Mouse (Mus musculus) limb, embryonic 15.5 days (tissue): ENCODE measurements around the gene D430019H16Rik. TPM values are rescaled to one million over a fixed set of nuclear protein-coding genes. Genes with fewer than 3 reads are reported as not detected.

Experiments
- ATAC-seq: fragments of 200-750 bp; cut with Nextera tagmentation; 2 replicates; pipeline ENCODE4 v1.8.0; 2017; ENCODE audit warnings: low read depth, moderate TSS enrichment; ENCODE audit not compliant: insufficient number of reproducible peaks, low FRiP score, low TSS enrichment
- H3K27ac ChIP-seq: fragments of 300-500 bp; sonication (generic); 2 replicates; pipeline ENCODE4 v1.5.1; 2015; ENCODE audit warnings: moderate library complexity, mild to moderate bottlenecking, inconsistent platforms
- H3K27me3 ChIP-seq: fragments of 300-500 bp; sonication (generic); 2 replicates; pipeline ENCODE4 v1.6.1; 2015; ENCODE audit warnings: inconsistent platforms
- H3K36me3 ChIP-seq: fragments of 300-500 bp; sonication (generic); 2 replicates; pipeline ENCODE4 v1.6.1; 2015; ENCODE audit warnings: inconsistent platforms
- H3K4me1 ChIP-seq: fragments of 300-500 bp; sonication (generic); 2 replicates; pipeline ENCODE4 v1.6.1; 2015; ENCODE audit warnings: inconsistent platforms
- H3K4me2 ChIP-seq: fragments of 300-500 bp; sonication (generic); 2 replicates; pipeline ENCODE4 v1.6.1; 2015; ENCODE audit warnings: mild to moderate bottlenecking, inconsistent platforms
- H3K4me3 ChIP-seq: fragments of 300-500 bp; sonication (generic); 2 replicates; pipeline ENCODE4 v1.5.1; 2015; ENCODE audit warnings: mild to moderate bottlenecking, inconsistent platforms
- H3K9ac ChIP-seq: fragments of 300-500 bp; sonication (generic); 2 replicates; pipeline ENCODE4 v1.6.1; 2015; ENCODE audit warnings: inconsistent platforms
- H3K9me3 ChIP-seq: fragments of 300-500 bp; sonication (generic); 2 replicates; pipeline ENCODE4 v1.6.1; 2016; ENCODE audit warnings: inconsistent platforms
- WGBS: fragments of 180-500 bp; shearing (Covaris S2); methylation state at CpG from one replicate; pipeline ENCODE4 v1.1.7; 2015; 5-methylcytosine and 5-hydroxymethylcytosine counted together
- polyA plus RNA-seq: library from polyadenylated mRNA; unstranded; fragments of >200 nt; fragmentation: Nextera tagmentation; extraction: Ambion mirVana; gene quantifications from 2 replicates; pipeline ENCODE4 v1.2.1, GENCODE M21; 2015

The D430019H16Rik gene
- polyA plus RNA-seq, 1 experiment from 2014 or later: 2.0 TPM

GRCm38 (mm10) chr12:105449239-105449638 lies 4.4 kb upstream of the D430019H16Rik start:
- no peak overlapping the region for H3K4me2 ChIP-seq
- ATAC-seq: no peak
- no peaks in the 10 kb centered on the region for H3K36me3 ChIP-seq
- no peak overlapping the region for H3K9ac ChIP-seq
- WGBS: 79% methylated on average over 4 of the region's 4 CpGs
- H3K4me3 ChIP-seq: no peak overlapping the region
- no peaks in the 10 kb centered on the region for H3K27me3 ChIP-seq
- H3K9me3 ChIP-seq: no peaks in the 10 kb centered on the region; the same call in 1 of the 2 replicates
- peaks cover 10% of the 10 kb centered on the region for H3K4me1 ChIP-seq
- H3K27ac ChIP-seq: no peak overlapping the region

DNA sequence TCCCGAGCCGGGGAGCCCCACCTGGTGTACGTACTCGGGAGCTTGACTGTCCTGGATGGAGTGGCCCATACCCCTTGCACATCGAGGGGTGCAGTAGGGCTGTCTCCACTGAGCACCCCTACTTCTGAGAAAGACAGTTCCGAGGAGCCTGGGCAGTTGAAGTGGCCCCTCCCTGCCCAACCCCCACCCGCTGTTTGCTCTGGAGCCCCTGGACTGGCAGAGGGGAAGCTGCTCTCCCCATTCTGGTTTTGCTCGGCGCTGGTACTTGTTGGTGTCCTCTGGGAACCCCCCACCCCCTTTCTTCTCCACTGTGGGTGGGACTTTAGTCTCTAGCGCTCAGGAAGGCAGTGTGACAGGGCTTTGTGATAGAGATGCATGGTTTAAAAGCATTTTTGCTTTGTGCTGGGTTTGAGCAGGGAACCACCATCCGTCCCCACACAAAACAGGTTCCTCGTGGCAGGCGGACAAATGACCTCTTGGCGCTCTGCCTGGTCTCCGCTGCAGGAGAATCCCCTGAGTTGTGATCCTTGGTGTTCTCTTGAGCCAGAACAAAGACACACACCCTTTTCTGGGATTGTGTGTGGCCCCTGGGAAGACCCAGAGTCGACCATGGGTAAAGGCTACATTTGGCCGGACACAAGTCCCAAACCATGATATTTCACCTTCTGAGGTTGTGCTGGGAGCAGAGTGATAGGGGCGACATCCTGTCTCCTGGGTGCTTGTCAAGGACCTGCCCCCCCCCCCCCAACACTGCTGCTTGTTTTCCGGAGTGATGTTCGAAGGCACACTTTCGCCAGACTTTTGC lies 804 bp downstream of the D430019H16Rik start:
- ATAC-seq: 0 out of 2 replicates have a peak, but pooled peaks have one; percentile 42
- H3K4me1 ChIP-seq: peaks cover 40% of the 10 kb centered on the region
- peak overlapping the region; percentile 92 for H3K4me2 ChIP-seq
- H3K9ac ChIP-seq: peak overlapping the region; percentile 52
- H3K9me3 ChIP-seq: no peaks in the 10 kb centered on the region
- 3% methylated on average over 21 of the region's 21 CpGs for WGBS
- no peaks in the 10 kb centered on the region for H3K27me3 ChIP-seq
- 0 out of 2 replicates have a peak overlapping the region, but pooled peaks have one; percentile 1 for H3K27ac ChIP-seq
- peak overlapping the region; percentile 66 for H3K4me3 ChIP-seq
- H3K36me3 ChIP-seq: no peaks in the 10 kb centered on the region

- Histone ChIP-seq H3K9ac (no peak overlapping the region), H3K4me2 (peak overlapping the region; percentile 92), H3K4me1 (peaks cover 46% of the 10 kb centered on the region), H3K27ac (no peak overlapping the region), H3K9me3 (no peaks in the 10 kb centered on the region), H3K4me3 (peak overlapping the region; percentile 66), H3K36me3 (no peaks in the 10 kb centered on the region), H3K27me3 (no peaks in the 10 kb centered on the region)
- WGBS: 1% methylated on average over 4 of the region's 4 CpGs
- no peak for ATAC-seq
These were observed 1.5 kb downstream of the D430019H16Rik start for GRCm38 (mm10) chr12:105455063-105455559.

GRCm38 (mm10) chr12:105458791-105459190 lies 5.1 kb downstream of the D430019H16Rik start:
- peaks cover 52% of the 10 kb centered on the region for H3K4me1 ChIP-seq
- ATAC-seq: no peak
- no peak overlapping the region for H3K9ac ChIP-seq
- H3K4me2 ChIP-seq: no peak overlapping the region
- WGBS: 93% methylated on average over 6 of the region's 6 CpGs
- no peaks in the 10 kb centered on the region for H3K9me3 ChIP-seq
- H3K27ac ChIP-seq: no peak overlapping the region
- H3K36me3 ChIP-seq: no peaks in the 10 kb centered on the region
- no peaks in the 10 kb centered on the region for H3K27me3 ChIP-seq
- H3K4me3 ChIP-seq: no peak overlapping the region

- H3K27me3 ChIP-seq: no peaks in the 10 kb centered on the region
- no peak overlapping the region for H3K4me2 ChIP-seq
- H3K36me3 ChIP-seq: no peaks in the 10 kb centered on the region
- WGBS: 36% methylated on average over 6 of the region's 6 CpGs
- H3K9ac ChIP-seq: no peak overlapping the region
- no peak overlapping the region for H3K27ac ChIP-seq
- peaks cover 32% of the 10 kb centered on the region for H3K4me1 ChIP-seq
- ATAC-seq: no peak
- no peak overlapping the region for H3K4me3 ChIP-seq
- no peaks in the 10 kb centered on the region for H3K9me3 ChIP-seq
These were observed 7.4 kb downstream of the D430019H16Rik start for GRCm38 (mm10) chr12:105461066-105461465.

- ATAC-seq: no peak
- no peak overlapping the region for H3K9ac ChIP-seq
- no peak overlapping the region for H3K4me3 ChIP-seq
- H3K27me3 ChIP-seq: no peaks in the 10 kb centered on the region
- H3K4me1 ChIP-seq: peaks cover 25% of the 10 kb centered on the region
- H3K36me3 ChIP-seq: no peaks in the 10 kb centered on the region
- H3K4me2 ChIP-seq: no peak overlapping the region
- 64% methylated on average over 8 of the region's 8 CpGs for WGBS
- no peaks in the 10 kb centered on the region for H3K9me3 ChIP-seq
- H3K27ac ChIP-seq: no peak overlapping the region
These were observed 15.4 kb downstream of the D430019H16Rik start for GRCm38 (mm10) chr12:105469026-105469425.

- H3K27me3 ChIP-seq: no peaks in the 10 kb centered on the region
- no peak overlapping the region for H3K9ac ChIP-seq
- no peak overlapping the region for H3K27ac ChIP-seq
- no peak overlapping the region for H3K4me2 ChIP-seq
- H3K9me3 ChIP-seq: no peaks in the 10 kb centered on the region
- WGBS: 64% methylated on average over 12 of the region's 12 CpGs
- H3K4me3 ChIP-seq: no peak overlapping the region
- H3K4me1 ChIP-seq: peaks cover 12% of the 10 kb centered on the region; the same call in 1 of the 2 replicates
- ATAC-seq: 0 out of 2 replicates have a peak, but pooled peaks have one; percentile 32
- H3K36me3 ChIP-seq: no peaks in the 10 kb centered on the region
These were observed 21.7 kb downstream of the D430019H16Rik start for GRCm38 (mm10) chr12:105475230-105475911.

- H3K9me3 ChIP-seq: no peaks in the 10 kb centered on the region
- H3K4me2 ChIP-seq: no peak overlapping the region
- H3K4me3 ChIP-seq: no peak overlapping the region
- no peaks in the 10 kb centered on the region for H3K27me3 ChIP-seq
- no peak overlapping the region for H3K27ac ChIP-seq
- no peaks in the 10 kb centered on the region for H3K36me3 ChIP-seq
- peaks cover 12% of the 10 kb centered on the region; the same call in 1 of the 2 replicates for H3K4me1 ChIP-seq
- no peak for ATAC-seq
- no peak overlapping the region for H3K9ac ChIP-seq
- WGBS: 46% methylated on average over 9 of the region's 9 CpGs
These were observed 22.8 kb downstream of the D430019H16Rik start for GRCm38 (mm10) chr12:105476453-105476852.

DNA sequence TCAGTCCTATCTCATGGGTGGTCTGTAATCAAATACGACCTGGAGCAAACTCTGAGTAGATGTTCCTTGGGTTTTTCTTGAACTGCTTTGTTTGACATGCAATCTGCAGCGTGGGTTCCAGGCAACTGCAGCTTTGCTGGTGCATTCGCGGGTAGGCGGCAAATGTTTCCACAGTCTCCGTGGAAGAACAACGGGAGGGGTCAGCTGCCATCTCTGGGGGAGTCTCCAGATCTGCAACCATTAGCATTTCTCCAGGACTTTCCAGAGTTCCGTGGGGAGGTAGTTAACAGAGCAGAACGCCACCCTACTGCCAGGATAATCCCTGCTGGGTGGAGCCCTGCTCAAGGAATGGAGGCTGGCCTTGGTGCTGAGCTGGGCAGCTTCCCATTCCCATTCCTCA lies 23.3 kb downstream of the D430019H16Rik start:
- 76% methylated on average over 9 of the region's 9 CpGs for WGBS
- H3K9ac ChIP-seq: no peak overlapping the region
- no peaks in the 10 kb centered on the region for H3K9me3 ChIP-seq
- H3K4me1 ChIP-seq: peaks cover 12% of the 10 kb centered on the region; the same call in 1 of the 2 replicates
- H3K4me2 ChIP-seq: no peak overlapping the region
- H3K36me3 ChIP-seq: no peaks in the 10 kb centered on the region
- H3K27me3 ChIP-seq: no peaks in the 10 kb centered on the region
- no peak overlapping the region for H3K4me3 ChIP-seq
- ATAC-seq: no peak
- no peak overlapping the region for H3K27ac ChIP-seq

DNA sequence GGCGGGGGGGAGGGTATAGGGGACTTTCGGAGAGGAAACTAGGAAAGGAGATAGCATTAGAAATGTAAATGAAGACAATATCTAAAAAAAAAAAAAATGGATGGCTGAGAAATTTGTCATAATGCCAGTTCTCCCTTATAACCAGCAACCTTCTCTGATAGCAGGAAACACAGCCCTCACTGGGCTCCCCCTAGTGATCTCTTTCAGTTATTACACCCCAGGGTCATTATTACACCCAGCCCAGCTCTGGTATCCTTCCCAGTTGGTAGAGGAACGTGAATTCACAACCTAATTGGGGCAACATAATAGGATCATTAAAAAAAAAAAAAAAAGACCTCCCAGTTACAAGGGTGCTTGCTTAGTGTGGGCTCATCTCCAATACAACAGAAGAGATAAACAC lies 29.8 kb downstream of the D430019H16Rik start:
- WGBS: 60% methylated on average over 3 of the region's 3 CpGs
- Histone ChIP-seq H3K27ac (no peak overlapping the region), H3K4me2 (no peak overlapping the region), H3K9ac (no peak overlapping the region), H3K36me3 (no peaks in the 10 kb centered on the region), H3K27me3 (no peaks in the 10 kb centered on the region), H3K4me1 (no peaks in the 10 kb centered on the region), H3K9me3 (no peaks in the 10 kb centered on the region), H3K4me3 (no peak overlapping the region)
- no peak for ATAC-seq

GRCm38 (mm10) chr12:105490227-105490626 lies 36.6 kb downstream of the D430019H16Rik start:
- Histone ChIP-seq H3K4me1 (peaks cover 3% of the 10 kb centered on the region; the same call in 1 of the 2 replicates), H3K4me2 (no peak overlapping the region), H3K4me3 (no peak overlapping the region), H3K27ac (no peak overlapping the region), H3K9ac (no peak overlapping the region), H3K27me3 (no peaks in the 10 kb centered on the region), H3K9me3 (no peaks in the 10 kb centered on the region), H3K36me3 (no peaks in the 10 kb centered on the region)
- ATAC-seq: no peak
- 92% methylated on average over 3 of the region's 3 CpGs for WGBS

GRCm38 (mm10) chr12:105490794-105491193 lies 37.1 kb downstream of the D430019H16Rik start:
- Histone ChIP-seq H3K36me3 (no peaks in the 10 kb centered on the region), H3K9ac (no peak overlapping the region), H3K4me2 (no peak overlapping the region), H3K27ac (no peak overlapping the region), H3K4me1 (peaks cover 3% of the 10 kb centered on the region; the same call in 1 of the 2 replicates), H3K4me3 (no peak overlapping the region), H3K27me3 (no peaks in the 10 kb centered on the region), H3K9me3 (no peaks in the 10 kb centered on the region)
- WGBS: 86% methylated on average over 6 of the region's 6 CpGs
- no peak for ATAC-seq
